Mouse (Mus musculus) heart, embryonic 12.5 days (tissue): Measurements from ENCODE around the gene Zdhhc18. TPM values are rescaled to one million over a fixed set of nuclear protein-coding genes. Genes with fewer than 3 reads are reported as not detected.

Experiments
- microRNA-seq: library from miRNA; unstranded; fragments of <30 nt; microRNA quantifications from one replicate; pipeline ENCODE4, GENCODE M21; 2017
- polyA plus RNA-seq: library from polyadenylated mRNA; unstranded; fragments of >200 nt; fragmentation: Nextera tagmentation; extraction: Ambion mirVana; gene quantifications from 2 replicates; pipeline ENCODE4 v1.2.1, GENCODE M21; 2016

Zdhhc18 gene
- polyA plus RNA-seq, 1 experiment from 2014 or later, result 3.5 TPM

Small RNA genes within 50 kb of the gene (microRNA-seq; reads per million reads assigned to microRNA genes)
- gene Gm23158, result not detected

Other genes starting within 250 kb of the Zdhhc18 start
- gene Tent5b, start 170.0 kb downstream of the Zdhhc18 start, polyA plus RNA-seq, result 0.88 and 1.3 TPM in 2 replicates
- gene Trnp1, start 151.6 kb downstream of the Zdhhc18 start, polyA plus RNA-seq, result 1.2 TPM in 2 replicates
- gene Kdf1, start 131.2 kb downstream of the Zdhhc18 start, polyA plus RNA-seq, result 0.42 and 0.78 TPM in 2 replicates
- 261 and 273 TPM in 2 replicates for gene Nudc, start 104.2 kb downstream of the Zdhhc18 start, polyA plus RNA-seq
- 9.9 and 10.5 TPM in 2 replicates for gene Nr0b2, start 96.8 kb downstream of the Zdhhc18 start, polyA plus RNA-seq
- gene Gpatch3, start 75.4 kb downstream of the Zdhhc18 start, polyA plus RNA-seq, result 6.0 and 6.9 TPM in 2 replicates
- 11.2 and 12.2 TPM in 2 replicates for gene Gpn2, start 65.8 kb downstream of the Zdhhc18 start, polyA plus RNA-seq
- gene Sfn, start 48.0 kb downstream of the Zdhhc18 start, polyA plus RNA-seq, result 0.76 and 1.4 TPM in 2 replicates
- gene Pigv, start 22.5 kb upstream of the Zdhhc18 start, polyA plus RNA-seq, result 15.0 and 18.4 TPM in 2 replicates
- 24.5 and 28.7 TPM in 2 replicates for gene Arid1a, start 106.6 kb upstream of the Zdhhc18 start, polyA plus RNA-seq
- gene Rps6ka1, start 237.6 kb upstream of the Zdhhc18 start, polyA plus RNA-seq, result 21.7 and 23.5 TPM in 2 replicates